Mouse (Mus musculus) heart, postnatal 0 days (tissue): ENCODE data around the gene Dynll2. TPM values are rescaled to one million over a fixed set of nuclear protein-coding genes. Genes with fewer than 3 reads are reported as not detected.
A peak's percentile ranks its signal among the peaks of the same experiment; 100 is the strongest.

ENCODE experiments used
- ATAC-seq: fragments of 200-750 bp; cut with Nextera tagmentation; 2 replicates; pipeline ENCODE4 v1.8.0; 2017; ENCODE audit warnings: low read depth, moderate number of reproducible peaks, moderate library complexity; ENCODE audit not compliant: insufficient read depth
- DNase-seq: peaks from one replicate; pipeline ENCODE4 v3.0.0-alpha.2; 2016; ENCODE audit warnings: low spot score
- H3K27ac ChIP-seq: fragments of 300-500 bp; sonication (generic); 2 replicates; pipeline ENCODE4 v1.5.1; 2014; ENCODE audit warnings: low read depth, mild to moderate bottlenecking
- H3K27me3 ChIP-seq: fragments of 300-500 bp; sonication (generic); 2 replicates; pipeline ENCODE4 v1.6.1; 2014; ENCODE audit warnings: low read length, mixed read lengths; ENCODE audit not compliant: control insufficient read depth, insufficient read depth
- H3K36me3 ChIP-seq: fragments of 300-500 bp; sonication (generic); replicated peaks from 2 replicates; pipeline ENCODE4 v1.6.1; 2014; ENCODE audit warnings: low read length, mixed read lengths; ENCODE audit not compliant: control insufficient read depth, insufficient read depth
- H3K4me1 ChIP-seq: fragments of 300-500 bp; sonication (generic); 2 replicates; pipeline ENCODE4 v1.6.1; 2014; ENCODE audit warnings: antibody characterized with exemption; ENCODE audit not compliant: control insufficient read depth, insufficient read depth
- H3K4me2 ChIP-seq: fragments of 300-500 bp; sonication (generic); 2 replicates; pipeline ENCODE4 v1.6.1; 2014; ENCODE audit warnings: low read depth, mild to moderate bottlenecking, low read length, moderate library complexity
- H3K4me3 ChIP-seq: fragments of 300-500 bp; sonication (generic); 2 replicates; pipeline ENCODE4 v1.5.1; 2014; ENCODE audit warnings: low read depth, low read length
- H3K9ac ChIP-seq: fragments of 300-500 bp; sonication (generic); replicated peaks from 2 replicates; pipeline ENCODE4 v1.6.1; 2014; ENCODE audit warnings: low read depth, low read length, mixed read lengths
- H3K9me3 ChIP-seq: fragments of 300-500 bp; sonication (generic); replicated peaks from 2 replicates; pipeline ENCODE4 v1.6.1; 2016; ENCODE audit warnings: low read length; ENCODE audit not compliant: control insufficient read depth
- CTCF ChIP-seq: IDR thresholded peaks from 2 replicates; pipeline ENCODE4 v1.5.1; 2016; ENCODE audit warnings: antibody characterized with exemption, control low read depth, low read depth
- EP300 ChIP-seq: IDR thresholded peaks from 2 replicates; pipeline ENCODE4 v1.6.1; 2016; ENCODE audit warnings: antibody characterized with exemption, low read depth
- WGBS: fragments of 180-500 bp; shearing (Covaris S2); extraction: QIAGEN DNeasy Blood & Tissue Kit; methylation state at CpG from one replicate; pipeline ENCODE4 v1.1.7; 2014; 5-methylcytosine and 5-hydroxymethylcytosine counted together
- polyA plus RNA-seq: library from polyadenylated mRNA; unstranded; fragments of >200 nt; fragmentation: Nextera tagmentation; extraction: Ambion mirVana; gene quantifications from 2 replicates; pipeline ENCODE4 v1.2.1, GENCODE M21; 2015
- total RNA-seq: library from RNA; depleted of rRNA; stranded (reverse); fragments of >200 nt; gene quantifications from 2 replicates; pipeline ENCODE4 v1.2.3, GENCODE M21; 2014; ENCODE audit warnings: low replicate concordance

The Dynll2 gene
- total and polyA plus RNA-seq, 2 experiments from 2014 or later = 20.7 to 32.9 TPM

DNA sequence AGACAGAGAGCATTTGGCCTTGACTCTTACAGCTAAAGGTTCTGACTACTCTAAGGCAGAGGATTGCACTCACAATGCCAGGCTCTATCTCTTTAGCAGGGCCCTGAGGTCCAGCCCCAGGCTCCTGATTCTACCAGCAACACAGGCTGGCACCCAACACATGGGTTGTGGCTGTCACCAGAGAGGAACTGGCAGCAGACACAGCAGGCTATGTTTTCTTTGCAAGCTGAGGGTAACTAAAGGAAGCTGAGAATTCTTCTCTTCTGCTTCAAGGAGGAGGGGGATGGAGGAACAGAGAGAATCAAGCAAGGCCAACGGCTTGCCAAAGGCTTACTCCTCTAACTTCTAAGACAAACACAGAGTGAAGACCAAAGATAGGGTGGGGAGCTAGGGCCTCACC is 21.3 kb upstream of the Dynll2 start:
- DNase-seq (no peak), ATAC-seq (no peak)
- Histone ChIP-seq H3K4me1 (no peaks in the 10 kb centered on the region), H3K36me3 (no peaks in the 10 kb centered on the region), H3K9ac (no peak overlapping the region), H3K4me2 (no peak overlapping the region), H3K27me3 (no peaks in the 10 kb centered on the region), H3K4me3 (no peak overlapping the region), H3K27ac (no peak overlapping the region), H3K9me3 (no peaks in the 10 kb centered on the region)
- 52% methylated on average over 1 of the region's 1 CpGs for WGBS
- TF ChIP-seq EP300 (no peak), CTCF (no peak)

DNA sequence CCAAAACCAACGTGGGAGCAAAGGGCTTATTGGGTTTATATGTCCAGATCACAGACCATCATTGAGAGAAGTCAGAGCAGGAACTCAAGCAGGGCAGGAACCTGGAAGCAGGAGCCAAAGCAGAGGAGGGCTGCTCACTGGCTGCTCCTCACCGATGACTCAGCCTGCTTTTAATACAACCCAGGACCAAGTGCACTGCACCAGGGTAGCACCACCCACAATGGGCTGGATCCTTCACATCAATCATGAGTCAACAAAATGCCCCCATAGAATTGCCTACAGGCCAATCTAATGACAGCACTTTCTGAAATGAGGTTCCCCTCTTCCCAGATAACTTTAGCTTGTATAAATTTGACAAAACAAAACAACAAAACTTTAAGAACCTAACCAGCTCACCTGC is 16.8 kb upstream of the Dynll2 start:
- no peak overlapping the region for H3K9ac ChIP-seq
- H3K4me3 ChIP-seq = no peak overlapping the region
- no peaks in the 10 kb centered on the region; the same call in 1 of the 2 replicates for H3K9me3 ChIP-seq
- DNase-seq = no peak
- H3K4me1 ChIP-seq = no peaks in the 10 kb centered on the region
- no peak for ATAC-seq
- no peak overlapping the region for H3K27ac ChIP-seq
- H3K36me3 ChIP-seq = no peaks in the 10 kb centered on the region
- H3K4me2 ChIP-seq = no peak overlapping the region
- no peaks in the 10 kb centered on the region for H3K27me3 ChIP-seq
- no peak for TF ChIP-seq EP300
- TF ChIP-seq CTCF = no peak
- 46% methylated on average over 2 of the region's 2 CpGs for WGBS

DNA sequence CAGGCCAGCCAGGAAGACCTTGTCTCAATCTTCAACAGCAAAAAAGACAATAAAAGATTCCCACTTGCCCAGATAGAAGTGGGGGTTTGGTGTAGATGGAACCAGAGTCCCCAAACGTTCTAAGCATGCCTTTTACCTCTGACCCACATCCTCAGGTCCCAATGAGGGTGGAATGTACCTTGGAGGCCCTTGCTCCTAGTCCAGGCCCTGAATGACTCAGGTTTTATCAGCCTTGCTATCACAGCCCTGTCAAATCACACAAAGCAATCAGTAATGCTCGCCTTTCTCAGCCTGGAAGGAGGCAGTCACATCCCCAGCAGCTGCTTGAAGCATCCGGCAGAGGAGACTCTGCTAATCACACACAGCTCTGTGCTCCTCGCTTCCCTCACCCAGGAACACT is 15.4 kb upstream of the Dynll2 start:
- H3K4me1 ChIP-seq = no peaks in the 10 kb centered on the region
- no peak overlapping the region for H3K4me3 ChIP-seq
- H3K27me3 ChIP-seq = no peaks in the 10 kb centered on the region
- DNase-seq (no peak), ATAC-seq (no peak)
- H3K27ac ChIP-seq = no peak overlapping the region
- H3K9ac ChIP-seq = no peak overlapping the region
- no peaks in the 10 kb centered on the region; the same call in 1 of the 2 replicates for H3K9me3 ChIP-seq
- H3K4me2 ChIP-seq = no peak overlapping the region
- TF ChIP-seq EP300 (no peak), CTCF (no peak)
- WGBS = 54% methylated on average over 4 of the region's 4 CpGs
- no peaks in the 10 kb centered on the region for H3K36me3 ChIP-seq

DNA sequence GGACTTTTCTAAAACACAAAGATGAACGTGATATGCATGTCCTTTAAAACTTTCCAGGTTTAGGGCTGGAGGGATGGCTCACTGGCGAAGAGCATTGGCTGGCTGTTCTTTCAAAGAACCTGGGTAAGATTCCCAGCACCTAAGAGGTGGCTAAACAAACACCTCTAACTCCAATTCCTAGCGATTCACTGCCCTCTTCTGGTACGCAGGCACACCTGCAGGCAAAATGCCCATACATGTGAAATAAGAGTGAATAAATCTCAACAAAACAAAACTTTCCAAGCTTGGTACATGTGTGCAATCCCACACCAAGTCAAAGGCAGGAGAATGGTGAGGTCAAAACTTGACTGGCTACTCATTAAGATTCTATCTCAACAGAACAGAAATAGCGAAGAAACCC is 12.4 kb upstream of the Dynll2 start:
- no peak overlapping the region for H3K27ac ChIP-seq
- H3K9me3 ChIP-seq = no peaks in the 10 kb centered on the region; the same call in 1 of the 2 replicates
- DNase-seq (no peak), ATAC-seq (no peak)
- H3K4me1 ChIP-seq = no peaks in the 10 kb centered on the region
- WGBS = 84% methylated on average over 5 of the region's 5 CpGs
- H3K27me3 ChIP-seq = no peaks in the 10 kb centered on the region
- no peak overlapping the region for H3K4me2 ChIP-seq
- TF ChIP-seq EP300 (no peak), CTCF (no peak)
- no peak overlapping the region for H3K9ac ChIP-seq
- H3K4me3 ChIP-seq = no peak overlapping the region
- H3K36me3 ChIP-seq = no peaks in the 10 kb centered on the region

GRCm38 (mm10) chr11:87991806-87992205 is 4.5 kb upstream of the Dynll2 start:
- no peaks in the 10 kb centered on the region for H3K36me3 ChIP-seq

GRCm38 (mm10) chr11:87987861-87988260 is 528 bp upstream of the Dynll2 start:
- TF ChIP-seq EP300 = no peak
- TF ChIP-seq CTCF = no peak
- Histone ChIP-seq H3K4me2 (peak overlapping the region; percentile 74), H3K27ac (peak overlapping the region; percentile 95), H3K4me1 (peaks cover 21% of the 10 kb centered on the region; the same call in 1 of the 2 replicates), H3K9me3 (no peaks in the 10 kb centered on the region), H3K4me3 (peak overlapping the region; percentile 90), H3K36me3 (peaks cover 10% of the 10 kb centered on the region), H3K27me3 (no peaks in the 10 kb centered on the region), H3K9ac (peak overlapping the region; percentile 86)
- ATAC-seq (no peak), DNase-seq (no peak)
- 71% methylated on average over 11 of the region's 11 CpGs for WGBS

More at GRCm38 (mm10) chr11:87991806-87992205, 4.5 kb upstream of the Dynll2 start:
- no peak for ATAC-seq
- H3K9me3 ChIP-seq = no peaks in the 10 kb centered on the region
- H3K4me1 ChIP-seq = peaks cover 5% of the 10 kb centered on the region; the same call in 1 of the 2 replicates
- DNase-seq = no peak
- H3K4me2 ChIP-seq = no peak overlapping the region
- H3K4me3 ChIP-seq = no peak overlapping the region
- WGBS = 42% methylated on average over 4 of the region's 4 CpGs
- no peak overlapping the region for H3K9ac ChIP-seq
- no peak overlapping the region for H3K27ac ChIP-seq
- no peaks in the 10 kb centered on the region for H3K27me3 ChIP-seq
- TF ChIP-seq EP300 (no peak), CTCF (no peak)
